Mouse (Mus musculus) neural tube, embryonic 12.5 days (tissue): ENCODE measurements around the gene Cacnb3. TPM values are rescaled to one million over a fixed set of nuclear protein-coding genes. Genes with fewer than 3 reads are reported as not detected.
A peak's percentile ranks its signal among the peaks of the same experiment; 100 is the strongest.

Experiments
- ATAC-seq: fragments of 200-750 bp; cut with Nextera tagmentation; 2 replicates; pipeline ENCODE4 v1.8.0; 2017; ENCODE audit warnings: low read depth, mild to moderate bottlenecking, moderate TSS enrichment, moderate library complexity; ENCODE audit not compliant: low FRiP score
- H3K27ac ChIP-seq: fragments of 300-500 bp; sonication (generic); 2 replicates; pipeline ENCODE4 v1.5.1; 2016
- H3K27me3 ChIP-seq: fragments of 300-500 bp; sonication (generic); replicated peaks from 2 replicates; pipeline ENCODE4 v1.6.1; 2016; ENCODE audit warnings: mild to moderate bottlenecking
- H3K36me3 ChIP-seq: fragments of 300-500 bp; sonication (generic); 2 replicates; pipeline ENCODE4 v1.6.1; 2016; ENCODE audit warnings: mild to moderate bottlenecking
- H3K4me1 ChIP-seq: fragments of 300-500 bp; sonication (generic); 2 replicates; pipeline ENCODE4 v1.6.1; 2016
- H3K4me2 ChIP-seq: fragments of 300-500 bp; sonication (generic); replicated peaks from 2 replicates; pipeline ENCODE4 v1.6.1; 2016; ENCODE audit warnings: mild to moderate bottlenecking
- H3K4me3 ChIP-seq: fragments of 300-500 bp; sonication (generic); 2 replicates; pipeline ENCODE4 v1.5.1; 2016
- H3K9ac ChIP-seq: fragments of 300-500 bp; sonication (generic); 2 replicates; pipeline ENCODE4 v1.6.1; 2016; ENCODE audit warnings: mild to moderate bottlenecking
- H3K9me3 ChIP-seq: fragments of 300-500 bp; sonication (generic); 2 replicates; pipeline ENCODE4 v1.6.1; 2016; ENCODE audit warnings: mild to moderate bottlenecking
- WGBS: fragments of 180-500 bp; shearing (Covaris S2); methylation state at CpG from one replicate; pipeline ENCODE4 v1.1.7; 2016; 5-methylcytosine and 5-hydroxymethylcytosine counted together
- polyA plus RNA-seq: library from polyadenylated mRNA; unstranded; fragments of >200 nt; fragmentation: Nextera tagmentation; extraction: Ambion mirVana; gene quantifications from 2 replicates; pipeline ENCODE4 v1.2.1, GENCODE M21; 2016

Cacnb3 gene
- polyA plus RNA-seq, 1 experiment from 2014 or later: 127 TPM

- Histone ChIP-seq H3K27ac (no peak overlapping the region), H3K4me1 (peaks cover 20% of the 10 kb centered on the region), H3K9me3 (no peaks in the 10 kb centered on the region), H3K4me3 (no peak overlapping the region), H3K27me3 (no peaks in the 10 kb centered on the region), H3K4me2 (no peak overlapping the region), H3K36me3 (peaks cover 67% of the 10 kb centered on the region), H3K9ac (no peak overlapping the region)
- 84% methylated on average over 7 of the region's 7 CpGs for WGBS
- ATAC-seq: no peak
Measured at GRCm38 (mm10) chr15:98601832-98602190, 28.8 kb upstream of the Cacnb3 start.

- H3K4me3 ChIP-seq: no peak overlapping the region
- no peaks in the 10 kb centered on the region for H3K9me3 ChIP-seq
- no peak for ATAC-seq
- H3K27ac ChIP-seq: no peak overlapping the region
- 72% methylated on average over 13 of the region's 13 CpGs for WGBS
- peaks cover 25% of the 10 kb centered on the region for H3K4me1 ChIP-seq
- H3K4me2 ChIP-seq: 0 out of 2 replicates have a peak overlapping the region, but pooled peaks have one; percentile 8
- no peak overlapping the region for H3K9ac ChIP-seq
- H3K27me3 ChIP-seq: no peaks in the 10 kb centered on the region
- peaks cover 62% of the 10 kb centered on the region for H3K36me3 ChIP-seq
Measured at GRCm38 (mm10) chr15:98602191-98602881, 28.3 kb upstream of the Cacnb3 start.

GRCm38 (mm10) chr15:98602921-98603458, 27.6 kb upstream of the Cacnb3 start:
- WGBS: 72% methylated on average over 4 of the region's 4 CpGs
- H3K36me3 ChIP-seq: peaks cover 55% of the 10 kb centered on the region

GRCm38 (mm10) chr15:98604041-98604575, 26.5 kb upstream of the Cacnb3 start:
- no peak overlapping the region for H3K27ac ChIP-seq
- H3K9me3 ChIP-seq: no peaks in the 10 kb centered on the region
- H3K36me3 ChIP-seq: peaks cover 44% of the 10 kb centered on the region
- H3K9ac ChIP-seq: no peak overlapping the region
- H3K4me2 ChIP-seq: no peak overlapping the region
- ATAC-seq: no peak
- 95% methylated on average over 24 of the region's 24 CpGs for WGBS
- H3K4me1 ChIP-seq: peaks cover 39% of the 10 kb centered on the region
- H3K4me3 ChIP-seq: no peak overlapping the region
- no peaks in the 10 kb centered on the region for H3K27me3 ChIP-seq

More at GRCm38 (mm10) chr15:98602921-98603458, 27.6 kb upstream of the Cacnb3 start:
- H3K4me3 ChIP-seq: no peak overlapping the region
- H3K4me2 ChIP-seq: no peak overlapping the region
- H3K4me1 ChIP-seq: peaks cover 31% of the 10 kb centered on the region
- no peaks in the 10 kb centered on the region for H3K27me3 ChIP-seq
- H3K27ac ChIP-seq: no peak overlapping the region
- H3K9ac ChIP-seq: no peak overlapping the region
- H3K9me3 ChIP-seq: no peaks in the 10 kb centered on the region
- no peak for ATAC-seq

- Histone ChIP-seq H3K27me3 (no peaks in the 10 kb centered on the region), H3K4me2 (no peak overlapping the region), H3K9ac (no peak overlapping the region), H3K4me3 (no peak overlapping the region), H3K4me1 (peaks cover 45% of the 10 kb centered on the region), H3K36me3 (peaks cover 29% of the 10 kb centered on the region), H3K9me3 (no peaks in the 10 kb centered on the region), H3K27ac (no peak overlapping the region)
- no peak for ATAC-seq
- 89% methylated on average over 12 of the region's 12 CpGs for WGBS
Measured at GRCm38 (mm10) chr15:98606051-98606536, 24.5 kb upstream of the Cacnb3 start.

GRCm38 (mm10) chr15:98606739-98607138, 23.9 kb upstream of the Cacnb3 start:
- Histone ChIP-seq H3K27ac (no peak overlapping the region), H3K9me3 (no peaks in the 10 kb centered on the region), H3K4me1 (peaks cover 45% of the 10 kb centered on the region), H3K4me3 (no peak overlapping the region), H3K4me2 (peak overlapping the region; percentile 77), H3K36me3 (peaks cover 25% of the 10 kb centered on the region), H3K9ac (0 out of 2 replicates have a peak overlapping the region, but pooled peaks have one; percentile 21), H3K27me3 (no peaks in the 10 kb centered on the region)
- WGBS: 78% methylated on average over 9 of the region's 9 CpGs
- ATAC-seq: no peak

GRCm38 (mm10) chr15:98607557-98607956, 23.1 kb upstream of the Cacnb3 start:
- peak overlapping the region; percentile 77 for H3K4me2 ChIP-seq
- H3K27ac ChIP-seq: no peak overlapping the region
- H3K4me1 ChIP-seq: peaks cover 41% of the 10 kb centered on the region

GRCm38 (mm10) chr15:98608058-98608783, 22.4 kb upstream of the Cacnb3 start:
- H3K9me3 ChIP-seq: no peaks in the 10 kb centered on the region
- peak overlapping the region; percentile 80 for H3K4me3 ChIP-seq
- WGBS: 15% methylated on average over 10 of the region's 10 CpGs
- no peak overlapping the region for H3K27ac ChIP-seq
- H3K27me3 ChIP-seq: no peaks in the 10 kb centered on the region
- peak overlapping the region; percentile 86 for H3K9ac ChIP-seq
- peak; percentile 34; the same call in 1 of the 2 replicates for ATAC-seq
- peaks cover 14% of the 10 kb centered on the region for H3K36me3 ChIP-seq
- peak overlapping the region; percentile 77 for H3K4me2 ChIP-seq
- peaks cover 35% of the 10 kb centered on the region for H3K4me1 ChIP-seq

More at GRCm38 (mm10) chr15:98607557-98607956, 23.1 kb upstream of the Cacnb3 start:
- no peaks in the 10 kb centered on the region for H3K9me3 ChIP-seq
- H3K27me3 ChIP-seq: no peaks in the 10 kb centered on the region
- H3K9ac ChIP-seq: peak overlapping the region; percentile 86; the same call in 1 of the 2 replicates
- no peak for ATAC-seq
- H3K4me3 ChIP-seq: peak overlapping the region; percentile 80; the same call in 1 of the 2 replicates
- H3K36me3 ChIP-seq: peaks cover 20% of the 10 kb centered on the region
- 40% methylated on average over 4 of the region's 4 CpGs for WGBS

GRCm38 (mm10) chr15:98608784-98609250, 21.8 kb upstream of the Cacnb3 start:
- peak; percentile 32; the same call in 1 of the 2 replicates for ATAC-seq
- H3K36me3 ChIP-seq: peaks cover 8% of the 10 kb centered on the region

GRCm38 (mm10) chr15:98609331-98610130, 21.1 kb upstream of the Cacnb3 start, which contains the start of gene Adcy6:
Gene Adcy6, minus strand, starts transcription at chr15:98610076.
- H3K9ac ChIP-seq: peak within 1 kb of the TSS; percentile 86
- under 1% methylated on average over 69 of the region's 75 CpGs for WGBS
- H3K27ac ChIP-seq: peak within 1 kb of the TSS; percentile 77
- H3K4me1 ChIP-seq: peaks cover 27% of the 10 kb centered on the region
- H3K4me2 ChIP-seq: peak within 1 kb of the TSS; percentile 77
- peaks cover under 1% of the 10 kb centered on the region; the same call in 1 of the 2 replicates for H3K36me3 ChIP-seq
- H3K4me3 ChIP-seq: peak within 1 kb of the TSS; percentile 80
- no peaks in the 10 kb centered on the region for H3K27me3 ChIP-seq
- H3K9me3 ChIP-seq: no peaks in the 10 kb centered on the region
- peak; percentile 81 for ATAC-seq

More at GRCm38 (mm10) chr15:98608784-98609250, 21.8 kb upstream of the Cacnb3 start:
- Histone ChIP-seq H3K9me3 (no peaks in the 10 kb centered on the region), H3K9ac (peak overlapping the region; percentile 86), H3K4me1 (peaks cover 29% of the 10 kb centered on the region), H3K4me3 (peak overlapping the region; percentile 80), H3K4me2 (peak overlapping the region; percentile 77), H3K27me3 (no peaks in the 10 kb centered on the region), H3K27ac (peak overlapping the region; percentile 77; the same call in 1 of the 2 replicates)
- 0% methylated on average over 12 of the region's 26 CpGs for WGBS

- Histone ChIP-seq H3K27ac (0 out of 2 replicates have a peak overlapping the region, but pooled peaks have one; percentile 77), H3K4me2 (peak overlapping the region; percentile 77), H3K4me1 (peaks cover 27% of the 10 kb centered on the region), H3K9ac (peak overlapping the region; percentile 86), H3K27me3 (no peaks in the 10 kb centered on the region), H3K36me3 (no peaks in the 10 kb centered on the region), H3K4me3 (peak overlapping the region; percentile 80), H3K9me3 (no peaks in the 10 kb centered on the region)
- WGBS: 4% methylated on average over 12 of the region's 12 CpGs
- ATAC-seq: peak; percentile 21; the same call in 1 of the 2 replicates
Measured at GRCm38 (mm10) chr15:98610131-98610633, 20.5 kb upstream of the Cacnb3 start.
